Mouse (Mus musculus) spleen, adult 2 months (tissue): Measurements from ENCODE around the gene Colgalt1. TPM values are rescaled to one million over a fixed set of nuclear protein-coding genes. Genes with fewer than 3 reads are reported as not detected.

Source experiments
- DNase-seq, 2 experiments: peaks; one replicate each; pipeline versions ENCODE4 v3.0.0 to v3.0.0-alpha.2; 2012 to 2021; ENCODE audit warnings: low spot score in 2 of 2, low read depth in 1 of 2
- H3K27ac ChIP-seq: fragments of 200-500 bp; 2 replicates; pipeline ENCODE4 v1.5.1; 2012; ENCODE audit warnings: low read length, inconsistent platforms; ENCODE audit not compliant: insufficient read depth
- H3K27me3 ChIP-seq: fragments of 200-500 bp; 2 replicates; pipeline ENCODE4 v1.6.1; 2012; ENCODE audit warnings: mild to moderate bottlenecking, moderate library complexity, low read length, inconsistent platforms; ENCODE audit not compliant: control insufficient read depth, insufficient read depth
- H3K36me3 ChIP-seq: fragments of 200-500 bp; 2 replicates; pipeline ENCODE4 v1.6.1; 2012; ENCODE audit warnings: mild to moderate bottlenecking, low read length, inconsistent platforms; ENCODE audit not compliant: control insufficient read depth, insufficient read depth
- H3K4me1 ChIP-seq: fragments of 200-500 bp; 2 replicates; pipeline ENCODE4 v1.6.1; 2011; ENCODE audit warnings: inconsistent platforms; ENCODE audit not compliant: control insufficient read depth, insufficient read depth, insufficient read length
- H3K4me3 ChIP-seq: fragments of 200-500 bp; 2 replicates; pipeline ENCODE4 v1.5.1; 2011; ENCODE audit warnings: mild to moderate bottlenecking, inconsistent platforms; ENCODE audit not compliant: insufficient read depth, insufficient read length; ENCODE audit errors: extremely low read depth
- CTCF ChIP-seq: fragments of 200-500 bp; IDR thresholded peaks from 2 replicates; pipeline ENCODE4 v1.5.1; 2011; ENCODE audit warnings: mild to moderate bottlenecking, inconsistent platforms; ENCODE audit not compliant: insufficient read depth, insufficient read length, insufficient replicate concordance; ENCODE audit errors: extremely low read depth
- POLR2A ChIP-seq: fragments of 200-500 bp; IDR thresholded peaks from 2 replicates; pipeline ENCODE4 v1.6.1; 2011; ENCODE audit warnings: low read depth, low read length, inconsistent platforms
- WGBS: fragments of 180-500 bp; shearing (Covaris S2); methylation state at CpG from one replicate; pipeline ENCODE4 v1.1.7; 2018; 5-methylcytosine and 5-hydroxymethylcytosine counted together
- polyA plus RNA-seq: library from polyadenylated mRNA; depleted of rRNA; stranded (reverse); fragments of >200 nt; gene quantifications from 2 replicates; pipeline ENCODE4 v1.2.3, GENCODE M21; 2012

The Colgalt1 gene
- polyA plus RNA-seq, 1 experiment, result 159 TPM

DNA sequence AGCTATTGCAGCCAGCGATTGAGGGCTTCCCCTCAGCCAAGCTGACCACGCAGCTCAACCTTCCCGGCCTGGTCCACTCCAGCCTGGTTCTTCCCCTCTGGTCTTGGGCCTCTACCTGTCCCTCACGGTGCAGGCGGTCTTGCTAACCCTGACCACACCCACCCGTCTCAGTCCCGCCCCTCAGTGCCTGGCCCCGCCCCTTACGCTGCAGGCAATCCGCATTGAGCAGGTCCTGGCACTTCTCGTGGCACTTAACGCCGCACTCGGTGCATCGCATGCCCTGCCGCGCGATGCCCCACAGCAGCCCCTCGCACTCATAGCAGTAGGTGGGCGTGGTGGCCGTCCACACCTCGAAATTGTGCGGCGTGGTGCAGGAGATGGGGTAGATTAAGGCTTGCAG lies 43.8 kb downstream of the Colgalt1 start:
- 6% methylated on average over 24 of the region's 24 CpGs for WGBS
- Histone ChIP-seq H3K27ac (no peak overlapping the region), H3K36me3 (no peaks in the 10 kb centered on the region), H3K4me3 (no peak overlapping the region), H3K4me1 (peaks cover 2% of the 10 kb centered on the region; the same call in 1 of the 2 replicates), H3K27me3 (no peaks in the 10 kb centered on the region)
- DNase-seq, result no peak
- TF ChIP-seq POLR2A (no peak), CTCF (no peak)

- DNase-seq, result no peak
- H3K27me3 ChIP-seq, result no peaks in the 10 kb centered on the region
- TF ChIP-seq CTCF (no peak), POLR2A (no peak)
- no peaks in the 10 kb centered on the region for H3K36me3 ChIP-seq
- WGBS, result 19% methylated on average over 9 of the region's 9 CpGs
- no peak overlapping the region for H3K27ac ChIP-seq
- peaks cover 4% of the 10 kb centered on the region; the same call in 1 of the 2 replicates for H3K4me1 ChIP-seq
- H3K4me3 ChIP-seq, result no peak overlapping the region
Measured at GRCm38 (mm10) chr8:71657816-71658215, 47.0 kb downstream of the Colgalt1 start.

GRCm38 (mm10) chr8:71658515-71659049 lies 47.8 kb downstream of the Colgalt1 start:
- no peak for DNase-seq
- peaks cover 4% of the 10 kb centered on the region; the same call in 1 of the 2 replicates for H3K4me1 ChIP-seq
- no peaks in the 10 kb centered on the region for H3K27me3 ChIP-seq
- H3K27ac ChIP-seq, result no peak overlapping the region
- TF ChIP-seq POLR2A (no peak), CTCF (no peak)
- WGBS, result 31% methylated on average over 17 of the region's 17 CpGs
- no peak overlapping the region for H3K4me3 ChIP-seq
- no peaks in the 10 kb centered on the region for H3K36me3 ChIP-seq

DNA sequence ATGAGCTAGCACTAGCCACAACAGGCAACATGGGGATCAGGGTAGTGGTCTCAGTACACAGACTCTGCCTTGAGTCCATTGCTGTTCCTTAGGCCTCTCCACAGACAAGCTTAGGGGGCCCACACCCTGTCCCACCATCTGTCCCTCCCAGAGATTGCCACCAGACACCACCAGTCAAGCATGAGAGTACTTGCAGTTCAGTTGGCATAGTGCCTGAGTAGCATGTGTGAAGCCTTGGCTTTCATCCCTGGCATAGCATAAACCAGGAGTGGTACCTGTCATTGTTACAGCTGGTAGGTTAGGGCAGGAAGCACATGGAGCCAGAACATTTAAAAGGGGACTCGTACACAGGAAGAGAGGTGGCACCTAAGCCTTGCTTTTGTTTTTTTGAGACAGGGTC lies 49.0 kb downstream of the Colgalt1 start:
- H3K4me3 ChIP-seq, result no peak overlapping the region
- no peak for TF ChIP-seq POLR2A
- no peak for TF ChIP-seq CTCF
- WGBS, result 64% methylated on average over 1 of the region's 1 CpGs
- no peaks in the 10 kb centered on the region for H3K36me3 ChIP-seq
- H3K4me1 ChIP-seq, result peaks cover 2% of the 10 kb centered on the region; the same call in 1 of the 2 replicates
- no peak overlapping the region for H3K27ac ChIP-seq
- H3K27me3 ChIP-seq, result no peaks in the 10 kb centered on the region
- DNase-seq, result no peak

DNA sequence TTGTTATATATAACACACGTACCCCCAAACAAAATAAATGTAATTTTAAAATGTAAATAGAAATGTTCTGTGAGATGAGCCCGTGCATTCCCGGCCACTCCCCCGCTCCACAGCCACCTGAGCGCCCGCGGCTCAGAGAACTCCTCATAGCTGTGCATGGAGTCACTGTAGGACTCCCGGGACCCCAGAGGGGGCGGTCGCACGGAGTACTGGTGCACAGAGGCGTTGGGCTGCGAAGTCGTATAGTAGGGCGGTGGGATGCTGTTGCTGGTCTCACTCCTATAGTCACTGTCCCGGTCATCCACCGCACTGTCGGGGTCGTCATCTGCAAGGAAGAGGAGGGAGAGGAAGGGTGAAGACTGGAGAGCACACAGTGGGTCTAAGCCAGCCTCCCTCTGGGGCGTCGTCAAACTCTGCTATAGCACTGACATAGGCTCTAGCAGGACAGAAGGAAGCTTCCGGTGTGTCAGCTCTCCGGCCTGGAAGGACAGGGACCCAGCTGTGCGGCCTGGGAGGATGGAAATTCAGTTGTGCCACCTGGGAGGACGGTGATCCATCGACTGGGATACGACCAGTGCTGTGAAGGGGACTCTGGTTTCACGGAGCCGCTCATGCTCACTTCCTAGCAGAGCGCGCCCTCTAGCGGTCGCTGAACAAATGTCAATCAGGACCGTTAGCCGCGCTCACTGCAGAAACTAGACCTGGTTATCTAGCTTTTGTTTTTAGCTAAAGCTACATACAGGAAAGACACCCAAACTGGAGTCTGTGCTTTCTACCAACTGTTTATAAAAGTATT lies 49.7 kb downstream of the Colgalt1 start:
- Histone ChIP-seq H3K27ac (no peak overlapping the region), H3K36me3 (no peaks in the 10 kb centered on the region), H3K4me1 (0 out of 2 replicates have a peak, but pooled peaks cover 2% of the 10 kb centered on the region), H3K27me3 (no peaks in the 10 kb centered on the region), H3K4me3 (no peak overlapping the region)
- 22% methylated on average over 36 of the region's 36 CpGs for WGBS
- TF ChIP-seq POLR2A (no peak), CTCF (peak; percentile 91)
- DNase-seq, result peak; percentile 54 to 81

DNA sequence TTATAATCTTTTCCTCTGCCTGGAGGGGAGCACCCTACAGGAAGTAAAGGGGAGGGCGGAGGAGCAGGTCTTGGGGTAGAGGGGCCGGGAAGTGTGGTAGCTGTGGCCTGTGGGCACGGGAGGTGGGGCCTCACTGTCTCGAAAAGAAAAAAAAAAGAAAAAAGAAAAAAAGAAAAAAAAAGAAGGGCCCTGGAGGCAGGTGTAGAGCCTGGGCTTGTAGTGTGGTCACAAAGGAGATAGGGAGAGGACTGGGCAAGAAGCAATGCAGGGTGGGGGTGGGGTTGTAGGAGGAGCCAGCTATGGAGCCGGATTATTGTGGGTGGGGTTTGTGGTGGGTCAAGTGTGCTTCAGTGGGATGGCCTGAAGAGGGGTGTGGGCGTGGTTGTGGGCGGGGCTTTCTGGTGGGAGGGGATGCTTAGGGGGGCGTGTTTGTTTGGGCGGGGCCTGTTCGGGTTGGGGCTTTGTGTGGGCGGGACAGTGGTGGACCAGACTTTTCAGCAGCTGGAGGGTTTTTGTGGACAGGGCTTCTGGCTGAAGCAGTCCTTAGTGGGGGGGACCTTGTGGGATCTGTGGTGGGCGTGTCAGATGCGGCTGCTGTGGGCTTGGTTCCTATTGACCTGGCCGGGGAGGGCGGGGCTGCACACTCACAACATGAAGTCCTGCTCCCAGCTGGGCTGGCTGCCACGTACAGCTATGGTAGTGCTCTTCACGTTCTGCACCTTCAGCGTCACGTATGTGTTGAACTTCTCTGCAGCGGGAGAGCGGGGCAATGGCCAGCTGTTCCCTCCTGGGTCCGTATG lies 54.7 kb downstream of the Colgalt1 start:
- WGBS, result 3% methylated on average over 22 of the region's 22 CpGs
- H3K36me3 ChIP-seq, result no peaks in the 10 kb centered on the region
- peaks cover 21% of the 10 kb centered on the region; the same call in 1 of the 2 replicates for H3K4me1 ChIP-seq
- no peak for TF ChIP-seq POLR2A
- no peak for TF ChIP-seq CTCF
- H3K4me3 ChIP-seq, result no peak overlapping the region
- no peak overlapping the region for H3K27ac ChIP-seq
- DNase-seq, result peak in 1 of 2 experiments; percentile 48
- H3K27me3 ChIP-seq, result no peaks in the 10 kb centered on the region
